Mouse (Mus musculus) brain, adult 2 months (tissue): Measurements from ENCODE around the gene Tmem108.

Source experiments
- DNase-seq: peaks from one replicate; pipeline ENCODE4 v3.0.0; 2011; ENCODE audit warnings: low read depth, low spot score

The Tmem108 gene

GRCm38 (mm10) chr9:103636847-103637246 is 124.8 kb downstream of the Tmem108 start:
- DNase-seq = no peak

GRCm38 (mm10) chr9:103628861-103629469 is 132.7 kb downstream of the Tmem108 start:
- DNase-seq = no peak

- DNase-seq = peak; percentile 62
Observed at GRCm38 (mm10) chr9:103627404-103627900, 134.2 kb downstream of the Tmem108 start.

GRCm38 (mm10) chr9:103626156-103626555 is 135.5 kb downstream of the Tmem108 start:
- DNase-seq = peak; percentile 47

GRCm38 (mm10) chr9:103624649-103625048 is 137.0 kb downstream of the Tmem108 start:
- DNase-seq = peak; percentile 94

- peak; percentile 81 for DNase-seq
Observed at GRCm38 (mm10) chr9:103623560-103624316, 137.9 kb downstream of the Tmem108 start.

- DNase-seq = no peak
Observed at GRCm38 (mm10) chr9:103622988-103623387, 138.6 kb downstream of the Tmem108 start.

GRCm38 (mm10) chr9:103621870-103622269 is 139.8 kb downstream of the Tmem108 start:
- no peak for DNase-seq

- DNase-seq = no peak
Observed at GRCm38 (mm10) chr9:103620517-103621212, 141.0 kb downstream of the Tmem108 start.

- no peak for DNase-seq
Observed at GRCm38 (mm10) chr9:103614260-103614659, 147.4 kb downstream of the Tmem108 start.

GRCm38 (mm10) chr9:103608161-103609058 is 153.2 kb downstream of the Tmem108 start:
- DNase-seq = no peak

- peak; percentile 54 for DNase-seq
Observed at GRCm38 (mm10) chr9:103606056-103606455, 155.6 kb downstream of the Tmem108 start.

- no peak for DNase-seq
Observed at GRCm38 (mm10) chr9:103603792-103604191, 157.8 kb downstream of the Tmem108 start.

- DNase-seq = no peak
Observed at GRCm38 (mm10) chr9:103601878-103602277, 159.8 kb downstream of the Tmem108 start.

- peak; percentile 46 for DNase-seq
Observed at GRCm38 (mm10) chr9:103600834-103601233, 160.8 kb downstream of the Tmem108 start.

- no peak for DNase-seq
Observed at GRCm38 (mm10) chr9:103599908-103600307, 161.7 kb downstream of the Tmem108 start.

- DNase-seq = peak; percentile 84
Observed at GRCm38 (mm10) chr9:103597861-103598260, 163.8 kb downstream of the Tmem108 start.

- peak; percentile 94 for DNase-seq
Observed at GRCm38 (mm10) chr9:103595190-103595837, 166.3 kb downstream of the Tmem108 start.

- DNase-seq = peak; percentile 61
Observed at GRCm38 (mm10) chr9:103594423-103595189, 167.0 kb downstream of the Tmem108 start.

- DNase-seq = peak; percentile 68
Observed at GRCm38 (mm10) chr9:103593079-103593478, 168.6 kb downstream of the Tmem108 start.
